Mouse (Mus musculus) T-helper 1 cell (primary cell): ENCODE data around the gene Tac1.
"Not testable (repeated sequence)": the region's sequence is repeated elsewhere in the genome, so short reads cannot be mapped to it uniquely, and the experiment has no call there.

Experiments
- in situ Hi-C: fragments of 300-600 bp; cut with MboI, MseI; formaldehyde crosslinking; loops from one replicate; pipeline ENCODE4 v1.15.1; 2025; ENCODE audit warnings: high pct_unique_total_duplicates

Gene Tac1

GRCm38 (mm10) chr6:7554829-7555391 lies at the start of gene Tac1:
TSS of gene Tac1 (plus strand) at chr6:7554879.
- in situ Hi-C loops, result no loop called here

GRCm38 (mm10) chr6:7543511-7543910 lies 11.2 kb upstream of the Tac1 start:
- in situ Hi-C loops, result not testable (repeated sequence)

DNA sequence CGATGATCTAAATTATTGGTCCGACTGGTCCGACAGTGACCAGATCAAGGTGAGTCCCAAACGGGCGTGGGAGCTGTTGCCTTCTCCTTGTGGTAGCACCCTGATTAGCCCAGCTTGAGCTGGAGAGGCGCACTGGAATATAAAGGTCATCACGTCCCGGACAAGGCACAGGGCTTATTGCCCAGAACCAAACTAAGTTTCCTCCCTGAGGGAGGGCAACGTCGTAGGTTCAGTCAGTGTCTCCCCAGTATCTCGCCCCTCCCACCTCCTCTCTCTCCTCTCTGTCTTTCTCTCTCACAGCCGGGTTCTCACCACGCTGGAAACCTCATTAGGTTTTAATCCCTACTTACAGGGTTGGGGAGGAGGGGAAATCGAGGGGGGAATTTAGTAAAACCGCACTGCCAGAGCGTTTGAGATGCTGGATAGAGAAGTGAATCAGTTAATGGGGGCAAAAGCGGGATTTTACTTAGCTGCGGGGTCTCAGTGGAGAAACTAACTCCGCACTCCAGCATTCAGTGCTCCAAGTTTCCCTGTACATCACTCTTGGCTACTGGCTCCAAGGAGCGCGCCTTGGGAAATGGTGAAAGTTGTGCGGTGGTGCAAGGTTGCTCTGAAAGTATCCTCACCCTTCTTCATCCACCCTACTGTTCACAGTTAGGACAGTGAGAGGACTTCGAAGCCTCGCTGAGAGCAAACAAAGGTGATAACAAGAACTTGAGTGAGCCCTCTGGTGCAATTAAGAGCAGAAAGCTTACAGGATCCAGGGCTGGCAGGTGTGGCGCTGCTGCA lies 1.2 kb downstream of the Tac1 start:
- in situ Hi-C loops, result no loop called here

GRCm38 (mm10) chr6:7558164-7558563 lies 3.5 kb downstream of the Tac1 start:
- in situ Hi-C loops, result no loop called here

GRCm38 (mm10) chr6:7562524-7562923 lies 7.8 kb downstream of the Tac1 start:
- in situ Hi-C loops, result no loop called here

GRCm38 (mm10) chr6:7564537-7564936 lies 9.9 kb downstream of the Tac1 start:
- in situ Hi-C loops, result no loop called here

- in situ Hi-C loops, result no loop called here
Measured at GRCm38 (mm10) chr6:7571144-7571543, 16.5 kb downstream of the Tac1 start.

- in situ Hi-C loops, result no loop called here
Measured at GRCm38 (mm10) chr6:7578031-7578430, 23.4 kb downstream of the Tac1 start.

DNA sequence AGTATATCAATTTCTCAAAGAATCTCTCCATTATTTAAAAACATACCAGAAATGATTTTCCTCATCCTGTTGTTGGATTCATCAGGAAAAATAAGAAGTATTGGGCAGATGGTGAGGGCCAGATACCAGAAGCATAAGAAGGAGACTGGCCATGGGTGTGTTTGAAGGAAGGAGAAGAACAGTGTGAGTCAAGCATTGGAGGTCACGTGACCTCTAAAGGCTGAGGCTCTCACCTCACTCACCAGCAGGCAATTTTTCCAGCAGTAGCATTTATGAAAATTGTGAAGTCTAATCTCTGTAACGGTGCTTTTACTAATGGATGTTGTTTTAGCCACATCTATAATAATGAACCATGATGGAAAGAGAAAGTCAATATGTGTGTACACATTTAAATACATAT lies 39.8 kb downstream of the Tac1 start:
- in situ Hi-C loops, result no loop called here

GRCm38 (mm10) chr6:7598416-7598815 lies 43.7 kb downstream of the Tac1 start:
- in situ Hi-C loops, result no loop called here

- in situ Hi-C loops, result loop anchor here (10.0 kb wide), 1 partner anchor 165 kb away; no protein-coding TSS in a partner anchor
Measured at GRCm38 (mm10) chr6:7600228-7600627, 45.5 kb downstream of the Tac1 start.

DNA sequence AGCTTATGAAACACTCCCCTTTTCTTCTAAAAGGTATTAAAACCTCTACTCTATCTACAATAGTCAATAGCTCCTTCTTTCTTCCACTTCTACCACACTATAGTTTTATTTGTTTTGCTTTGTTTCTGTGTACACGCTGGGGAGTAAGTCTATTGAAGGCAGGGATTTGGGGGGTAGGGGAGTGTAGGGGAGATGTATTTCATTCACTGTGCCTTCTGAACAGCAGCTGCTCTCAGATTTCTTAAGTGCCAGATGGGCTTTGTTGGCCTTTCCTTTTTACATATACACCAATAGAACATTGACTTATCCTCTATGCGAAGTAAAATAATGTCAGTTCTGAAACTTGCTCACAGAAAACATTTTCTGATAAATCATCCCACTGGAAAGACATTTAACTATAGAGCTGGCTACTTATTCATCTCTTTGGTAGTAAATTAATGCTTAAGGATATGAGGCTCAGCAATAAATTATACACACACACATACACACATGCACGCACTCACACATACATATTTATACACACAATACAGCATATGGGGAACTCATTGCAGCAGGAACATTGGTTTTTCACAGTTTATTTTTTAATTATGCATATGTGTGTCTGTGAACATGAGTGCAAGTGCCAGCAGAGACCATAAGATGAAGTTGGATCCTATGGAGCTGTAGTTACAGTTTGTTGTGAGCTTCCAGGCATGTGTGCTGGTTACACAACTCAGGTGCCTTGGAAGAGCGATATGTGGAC lies 46.8 kb downstream of the Tac1 start:
- in situ Hi-C loops, result loop anchor here (10.0 kb wide), 1 partner anchor 163 kb away; no protein-coding TSS in a partner anchor

GRCm38 (mm10) chr6:7613676-7614075 lies 59.0 kb downstream of the Tac1 start:
- in situ Hi-C loops, result not testable (repeated sequence)
